9 mouse cellular contexts compared by ENCODE assay signal in genomic region chr5:92988769-92989356, GRCm38 (mm10). TPM values are rescaled to one million over a fixed set of nuclear protein-coding genes. Genes with fewer than 3 reads are reported as not detected.
DNase-seq lines count a peak whose midpoint lies in the region; ATAC-seq lines count a peak whose summit lies in the region.
"Had no signal": no experiment of that assay in that cellular context is flagged by ENCODE, and none has a peak within 500 bp of the region (broad histone marks: within the 10 kb centered on the region; RNA-seq: fewer than 3 reads in every experiment).

No protein-coding gene starts in this region.

- no peaks in the 10 kb centered on the region for H3K9me3 ChIP-seq in forebrain, embryonic 15.5 days
- no peaks in the 10 kb centered on the region for H3K9me3 ChIP-seq in neural tube, embryonic 13.5 days

- peak; percentile 33 to 40 for DNase-seq in cerebellum, postnatal 10 days
- DNase-seq in cerebellum, postnatal 4 days (ENCODE audit: low spot score in 2 of 2), result no peak
- DNase-seq in kidney, postnatal 14 days, result peak; percentile 61
- DNase-seq in cerebellum, adult 9-10 months, result no peak
- DNase-seq in left cerebral cortex, adult 9 months (ENCODE audit: low spot score in 2 of 2), result no peak

- 0 out of 2 replicates have a peak, but pooled peaks have one; percentile 32 for ATAC-seq in forebrain, embryonic 15.5 days (replicated peaks)
- peak; percentile 72; the same call in 1 of the 2 replicates for ATAC-seq in neural tube, embryonic 13.5 days (ENCODE audit: low read depth)
- no peak for ATAC-seq in activated CD4-positive, CD25-positive, alpha-beta regulatory T cell, adult 4 months

- no peaks in the 10 kb centered on the region for H3K36me3 ChIP-seq in forebrain, embryonic 15.5 days
- no peaks in the 10 kb centered on the region for H3K36me3 ChIP-seq in neural tube, embryonic 13.5 days

- H3K9ac ChIP-seq in forebrain, embryonic 15.5 days (replicated peaks), result no peak overlapping the region
- H3K9ac ChIP-seq in neural tube, embryonic 13.5 days, result peak overlapping the region; percentile 31; the same call in 1 of the 2 replicates

- no peak overlapping the region for H3K4me3 ChIP-seq in forebrain, embryonic 15.5 days
- no peak overlapping the region for H3K4me3 ChIP-seq in neural tube, embryonic 13.5 days
- H3K4me3 ChIP-seq: myocyte had no signal

- H3K4me2 ChIP-seq in forebrain, embryonic 15.5 days (replicated peaks), result no peak overlapping the region
- peak overlapping the region; percentile 35 for H3K4me2 ChIP-seq in neural tube, embryonic 13.5 days

- H3K27ac ChIP-seq in forebrain, embryonic 15.5 days (replicated peaks), result no peak overlapping the region
- peak overlapping the region; percentile 54 for H3K27ac ChIP-seq in neural tube, embryonic 13.5 days (replicated peaks)

- WGBS in forebrain, embryonic 15.5 days, result 30% methylated on average over 15 of the region's 15 CpGs
- WGBS in neural tube, embryonic 13.5 days, result 28% methylated on average over 15 of the region's 15 CpGs

- H3K4me1 ChIP-seq in forebrain, embryonic 15.5 days, result peaks cover 5% of the 10 kb centered on the region
- peaks cover 5% of the 10 kb centered on the region for H3K4me1 ChIP-seq in neural tube, embryonic 13.5 days (replicated peaks)

- no peaks in the 10 kb centered on the region for H3K27me3 ChIP-seq in forebrain, embryonic 15.5 days
- H3K27me3 ChIP-seq in neural tube, embryonic 13.5 days, result no peaks in the 10 kb centered on the region

RNA-seq across cellular contexts. Expression of gene Sowahb, which starts 56.0 kb away (rescaled TPM):
- 0.08 TPM in 1 of 2 replicates, not detected in the other for polyA plus RNA-seq in forebrain, embryonic 15.5 days (2015; fragmentation: Nextera tagmentation; extraction: Ambion mirVana)
- not detected in 2 replicates for polyA plus RNA-seq in neural tube, embryonic 13.5 days (2015; fragmentation: Nextera tagmentation; extraction: Ambion mirVana)
- polyA plus RNA-seq in activated CD4-positive, CD25-positive, alpha-beta regulatory T cell, adult 4 months (2017; shearing (Covaris generic)), result not detected
- polyA plus RNA-seq: myocyte had no signal

Comparison
In these comparisons a context has a peak if more than half of its experiments do, and no peak if none do; other contexts are left out.
1. DNase-seq: peak in cerebellum, postnatal 10 days (2 of 2) and kidney, postnatal 14 days (single experiment); none in cerebellum, postnatal 4 days (0 of 2), cerebellum, adult 9-10 months (single experiment) and left cerebral cortex, adult 9 months (0 of 2).